Mouse (Mus musculus): ENCODE measurements at regions not wholly inside any gene's neighbourhood (a gene's known extent, or its start where the extent isn't known, plus 50 kb on each side); places are given as distances from the start of the nearest gene placed in this dataset.

- no peak for DNase-seq (ENCODE audit: low read depth)
- no peak for TF ChIP-seq POLR2A (IDR thresholded peaks at IDR 0.05; ENCODE audit: borderline replicate concordance, extremely low read depth, insufficient read depth, insufficient read length, poor library complexity, severe bottlenecking)
Observed at GRCm38 (mm10) chr16:92972681-92973080, 146.7 kb upstream of the Runx1 start.

- no peak for DNase-seq (ENCODE audit: low read depth)
- TF ChIP-seq CTCF (IDR thresholded peaks at IDR 0.05; ENCODE audit: borderline replicate concordance, extremely low read depth, insufficient read depth, insufficient read length) (no peak), POLR2A (IDR thresholded peaks at IDR 0.05; ENCODE audit: borderline replicate concordance, extremely low read depth, insufficient read depth, insufficient read length, poor library complexity, severe bottlenecking) (no peak)
Observed at GRCm38 (mm10) chr16:92971956-92972355, 146.0 kb upstream of the Runx1 start.

GRCm38 (mm10) chr16:92970587-92970986 is 144.6 kb upstream of the Runx1 start:
- DNase-seq (ENCODE audit: low read depth), result no peak
- no peak for TF ChIP-seq CTCF (IDR thresholded peaks at IDR 0.05; ENCODE audit: borderline replicate concordance, extremely low read depth, insufficient read depth, insufficient read length)
- TF ChIP-seq POLR2A (IDR thresholded peaks at IDR 0.05; ENCODE audit: borderline replicate concordance, extremely low read depth, insufficient read depth, insufficient read length, poor library complexity, severe bottlenecking), result no peak

- no peak for DNase-seq (ENCODE audit: low read depth)
- no peak for TF ChIP-seq POLR2A (IDR thresholded peaks at IDR 0.05; ENCODE audit: borderline replicate concordance, extremely low read depth, insufficient read depth, insufficient read length, poor library complexity, severe bottlenecking)
- TF ChIP-seq CTCF (IDR thresholded peaks at IDR 0.05; ENCODE audit: borderline replicate concordance, extremely low read depth, insufficient read depth, insufficient read length), result no peak
Observed at GRCm38 (mm10) chr16:92969036-92969435, 143.1 kb upstream of the Runx1 start.

- TF ChIP-seq CTCF (IDR thresholded peaks at IDR 0.05; ENCODE audit: borderline replicate concordance, extremely low read depth, insufficient read depth, insufficient read length) (no peak), POLR2A (IDR thresholded peaks at IDR 0.05; ENCODE audit: borderline replicate concordance, extremely low read depth, insufficient read depth, insufficient read length, poor library complexity, severe bottlenecking) (no peak)
- no peak for DNase-seq (ENCODE audit: low read depth)
Observed at GRCm38 (mm10) chr16:92966069-92966866, 140.3 kb upstream of the Runx1 start.

- TF ChIP-seq CTCF (IDR thresholded peaks at IDR 0.05; ENCODE audit: borderline replicate concordance, extremely low read depth, insufficient read depth, insufficient read length) (no peak), POLR2A (IDR thresholded peaks at IDR 0.05; ENCODE audit: borderline replicate concordance, extremely low read depth, insufficient read depth, insufficient read length, poor library complexity, severe bottlenecking) (no peak)
- no peak for DNase-seq (ENCODE audit: low read depth)
Observed at GRCm38 (mm10) chr16:92965651-92966050, 139.7 kb upstream of the Runx1 start.

- TF ChIP-seq CTCF (IDR thresholded peaks at IDR 0.05; ENCODE audit: borderline replicate concordance, extremely low read depth, insufficient read depth, insufficient read length), result no peak
- no peak for TF ChIP-seq POLR2A (IDR thresholded peaks at IDR 0.05; ENCODE audit: borderline replicate concordance, extremely low read depth, insufficient read depth, insufficient read length, poor library complexity, severe bottlenecking)
- DNase-seq (ENCODE audit: low read depth), result no peak
Observed at GRCm38 (mm10) chr16:92963582-92963981, 137.6 kb upstream of the Runx1 start.

- no peak for TF ChIP-seq CTCF (IDR thresholded peaks at IDR 0.05; ENCODE audit: borderline replicate concordance, extremely low read depth, insufficient read depth, insufficient read length)
- no peak for TF ChIP-seq POLR2A (IDR thresholded peaks at IDR 0.05; ENCODE audit: borderline replicate concordance, extremely low read depth, insufficient read depth, insufficient read length, poor library complexity, severe bottlenecking)
- no peak for DNase-seq (ENCODE audit: low read depth)
Observed at GRCm38 (mm10) chr16:92961361-92961760, 135.4 kb upstream of the Runx1 start.

- no peak for TF ChIP-seq CTCF (IDR thresholded peaks at IDR 0.05; ENCODE audit: borderline replicate concordance, extremely low read depth, insufficient read depth, insufficient read length)
- TF ChIP-seq POLR2A (IDR thresholded peaks at IDR 0.05; ENCODE audit: borderline replicate concordance, extremely low read depth, insufficient read depth, insufficient read length, poor library complexity, severe bottlenecking), result no peak
- DNase-seq (ENCODE audit: low read depth), result no peak
Observed at GRCm38 (mm10) chr16:92960740-92961139, 134.8 kb upstream of the Runx1 start.

GRCm38 (mm10) chr16:92958967-92959366 is 133.0 kb upstream of the Runx1 start:
- DNase-seq (ENCODE audit: low read depth), result no peak
- TF ChIP-seq CTCF (IDR thresholded peaks at IDR 0.05; ENCODE audit: borderline replicate concordance, extremely low read depth, insufficient read depth, insufficient read length) (no peak), POLR2A (IDR thresholded peaks at IDR 0.05; ENCODE audit: borderline replicate concordance, extremely low read depth, insufficient read depth, insufficient read length, poor library complexity, severe bottlenecking) (no peak)

GRCm38 (mm10) chr16:92958146-92958545 is 132.2 kb upstream of the Runx1 start:
- DNase-seq (ENCODE audit: low read depth), result peak; percentile 5
- TF ChIP-seq CTCF (IDR thresholded peaks at IDR 0.05; ENCODE audit: borderline replicate concordance, extremely low read depth, insufficient read depth, insufficient read length) (no peak), POLR2A (IDR thresholded peaks at IDR 0.05; ENCODE audit: borderline replicate concordance, extremely low read depth, insufficient read depth, insufficient read length, poor library complexity, severe bottlenecking) (no peak)

GRCm38 (mm10) chr16:92955508-92955907 is 129.6 kb upstream of the Runx1 start:
- DNase-seq (ENCODE audit: low read depth), result no peak
- TF ChIP-seq CTCF (IDR thresholded peaks at IDR 0.05; ENCODE audit: borderline replicate concordance, extremely low read depth, insufficient read depth, insufficient read length) (no peak), POLR2A (IDR thresholded peaks at IDR 0.05; ENCODE audit: borderline replicate concordance, extremely low read depth, insufficient read depth, insufficient read length, poor library complexity, severe bottlenecking) (no peak)

Measured in brain, embryonic 14.5 days (tissue).